In the genomic region with DNA sequence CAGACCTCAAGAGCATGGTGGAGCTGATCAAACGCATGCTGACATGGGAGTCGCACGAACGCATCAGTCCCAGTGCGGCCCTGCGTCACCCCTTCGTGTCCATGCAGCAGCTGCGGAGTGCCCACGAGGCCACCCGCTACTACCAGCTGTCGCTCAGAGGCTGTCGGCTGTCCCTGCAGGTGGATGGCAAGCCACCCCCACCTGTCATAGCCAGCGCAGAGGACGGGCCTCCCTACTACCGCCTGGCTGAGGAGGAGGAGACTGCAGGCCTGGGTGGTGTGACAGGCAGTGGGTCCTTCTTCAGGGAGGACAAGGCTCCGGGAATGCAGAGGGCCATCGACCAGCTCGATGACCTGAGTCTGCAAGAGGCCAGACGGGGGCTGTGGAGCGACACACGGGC, we compare ENCODE assay signal across 17 mouse cellular contexts. TPM values are rescaled to one million over a fixed set of nuclear protein-coding genes. Genes with fewer than 3 reads are reported as not detected.
"Had no signal": no experiment of that assay in that cellular context is flagged by ENCODE, and none has a peak within 500 bp of the region (broad histone marks: within the 10 kb centered on the region; RNA-seq: fewer than 3 reads in every experiment).

No protein-coding gene starts in this region.

- H3K9ac ChIP-seq: limb, embryonic 13.5 days; lung, embryonic 15.5 days; neural tube, embryonic 12.5 days; stomach, embryonic 15.5 days had no signal

- H3K9me3 ChIP-seq: limb, embryonic 13.5 days; lung, embryonic 15.5 days; midbrain, embryonic 10.5 days; neural tube, embryonic 12.5 days; stomach, embryonic 15.5 days had no signal

- H3K4me2 ChIP-seq: limb, embryonic 13.5 days; lung, embryonic 15.5 days; neural tube, embryonic 12.5 days; stomach, embryonic 15.5 days had no signal

- H3K27ac ChIP-seq: kidney, postnatal 0 days; limb, embryonic 13.5 days; lung, embryonic 15.5 days; midbrain, embryonic 10.5 days; neural tube, embryonic 12.5 days; stomach, embryonic 15.5 days had no signal

- ATAC-seq: intestine, postnatal 0 days had no signal

- H3K4me3 ChIP-seq: limb, embryonic 13.5 days; lung, embryonic 15.5 days; midbrain, embryonic 10.5 days; neural tube, embryonic 12.5 days; stomach, embryonic 15.5 days had no signal

- DNase-seq: kidney, adult 8-10 months; layer of hippocampus, postnatal 36 days; left cerebral cortex, postnatal 4 days; lung, postnatal 14 days; midbrain, embryonic 14.5 days; right cerebral cortex, postnatal 14 days; thymus, adult 2 months; thymus, postnatal 25 days had no signal

- H3K4me1 ChIP-seq: limb, embryonic 13.5 days; lung, embryonic 15.5 days; midbrain, embryonic 10.5 days; neural tube, embryonic 12.5 days; stomach, embryonic 15.5 days had no signal

- H3K27me3 ChIP-seq: limb, embryonic 13.5 days; lung, embryonic 15.5 days; neural tube, embryonic 12.5 days; stomach, embryonic 15.5 days had no signal

RNA-seq across cellular contexts. Expression of gene Hipk4, which starts 6.0 kb away (rescaled TPM):
- total RNA-seq: layer of hippocampus, postnatal 36 days; liver, adult 2 months; neutrophil, adult 5-6 weeks had no signal
- polyA plus RNA-seq: liver, adult 2 months had no signal

RNA-seq across cellular contexts. Expression of gene Prx, which starts 29.9 kb away (rescaled TPM):
- total RNA-seq: liver, adult 2 months had no signal
